Mouse (Mus musculus): ENCODE measurements at regions not wholly inside any gene's neighbourhood (a gene's known extent, or its start where the extent isn't known, plus 50 kb on each side); places are given as distances from the start of the nearest gene placed in this dataset.

DNA sequence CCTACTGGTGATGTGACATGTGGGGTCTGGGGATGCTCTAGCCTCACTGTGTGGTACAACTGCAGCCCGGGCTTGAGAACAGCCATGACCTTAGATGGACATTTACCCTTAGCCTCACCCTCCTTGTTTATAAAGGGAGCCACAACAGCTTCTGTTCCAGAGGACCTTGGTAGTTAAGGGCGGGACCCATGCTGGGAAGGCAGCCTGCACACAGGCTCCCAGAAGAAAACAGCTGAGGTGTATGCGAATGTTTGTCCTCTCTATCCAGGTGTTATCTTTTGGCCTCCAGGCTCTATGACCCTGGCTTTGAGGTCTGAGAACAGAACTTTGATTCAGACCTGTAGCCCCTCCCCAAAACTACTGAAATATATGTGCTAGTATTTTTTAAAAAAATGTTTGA, 102.1 kb upstream of the Mki67 start:
- no peak for DNase-seq (ENCODE audit: low spot score in 2 of 2)

- no peak for DNase-seq (ENCODE audit: low spot score in 2 of 2)
Observed at GRCm38 (mm10) chr7:135823884-135824750, 108.0 kb upstream of the Mki67 start.

DNA sequence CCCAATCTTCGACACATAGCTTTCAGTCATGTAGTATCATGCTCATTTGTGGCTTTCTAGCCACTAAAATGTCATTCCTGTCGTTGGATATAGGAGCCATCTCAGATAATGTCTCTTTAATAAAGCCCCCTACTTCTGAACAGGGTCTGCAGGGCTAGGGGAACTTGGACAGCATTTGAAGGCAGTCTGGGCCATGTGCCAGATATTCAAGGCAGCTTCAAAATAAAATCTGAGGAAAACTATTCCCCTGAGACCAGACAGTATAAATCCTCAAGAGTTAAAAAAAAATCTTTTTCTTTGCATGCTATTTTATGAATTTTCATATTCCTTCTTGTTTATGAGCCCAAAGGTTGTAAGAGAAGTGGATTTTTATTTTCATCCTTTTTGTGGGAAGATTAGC, 113.1 kb upstream of the Mki67 start:
- DNase-seq (ENCODE audit: low spot score in 2 of 2), result no peak

DNA sequence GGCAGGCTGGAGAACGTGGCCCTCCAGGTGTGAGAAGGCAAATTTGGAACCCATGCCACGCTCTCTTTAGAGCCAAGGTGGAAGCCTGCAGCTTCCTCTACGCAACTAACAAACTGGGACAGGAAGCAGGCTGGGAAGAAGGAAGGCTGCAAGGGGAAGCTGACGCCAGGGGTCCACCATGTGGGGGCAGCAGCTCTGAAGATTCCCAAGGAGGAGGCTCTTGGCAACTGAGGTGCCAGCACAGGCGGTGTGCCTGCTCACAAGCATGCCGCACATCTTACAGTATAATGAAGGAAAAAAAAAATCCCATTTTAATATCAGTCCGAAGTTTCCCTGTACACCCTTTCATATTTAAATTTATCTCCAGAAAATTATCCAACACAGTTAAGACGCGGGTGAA, 117.3 kb upstream of the Mki67 start:
- DNase-seq (ENCODE audit: low spot score in 2 of 2), result peak in 1 of 2 experiments; percentile 13

DNA sequence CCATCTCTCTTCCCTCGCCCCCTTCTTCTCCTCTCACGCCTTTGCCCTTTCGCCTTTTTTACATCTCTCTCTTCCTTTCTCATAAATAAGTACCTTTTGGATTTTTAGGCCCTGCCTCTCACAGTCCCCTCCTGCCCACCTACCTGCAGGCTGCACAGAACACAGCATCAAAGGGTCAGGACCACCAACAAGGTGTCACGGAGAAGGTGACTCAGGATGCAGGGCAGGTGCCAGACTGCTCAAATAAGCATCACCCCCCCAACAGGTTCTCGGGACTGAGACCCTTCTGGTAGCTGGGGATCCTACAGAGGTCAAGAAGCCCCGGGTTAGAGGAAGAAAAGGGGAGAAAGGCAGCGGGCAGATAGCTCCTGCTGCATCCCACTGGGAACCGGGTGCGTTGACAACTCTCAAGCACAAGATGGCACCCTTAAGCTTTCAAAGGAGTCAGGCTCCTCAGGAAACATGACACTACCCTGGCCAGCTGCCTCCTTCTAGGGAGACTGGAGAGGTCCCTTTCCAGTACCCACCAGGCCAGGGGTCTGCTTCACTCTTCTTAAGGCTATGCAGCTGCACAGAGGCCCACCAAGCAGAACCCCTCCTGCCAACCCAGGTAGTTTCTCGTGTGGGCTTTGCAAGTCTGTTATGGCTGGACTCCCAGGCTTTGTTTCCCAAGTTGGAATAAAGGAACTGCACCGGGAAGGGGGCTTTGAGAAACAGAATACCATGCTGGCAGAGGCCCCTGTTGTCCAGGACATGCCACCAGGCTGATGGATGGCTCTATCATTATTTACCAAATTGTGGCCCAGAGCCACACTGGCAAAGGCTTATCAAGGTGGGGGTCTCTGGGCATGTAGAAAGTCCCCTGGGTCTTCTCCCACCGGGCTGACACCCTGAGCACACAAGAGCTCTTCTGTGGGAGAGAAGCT, 120.9 kb upstream of the Mki67 start:
- peak; percentile 81 for DNase-seq (ENCODE audit: low spot score in 2 of 2)

DNA sequence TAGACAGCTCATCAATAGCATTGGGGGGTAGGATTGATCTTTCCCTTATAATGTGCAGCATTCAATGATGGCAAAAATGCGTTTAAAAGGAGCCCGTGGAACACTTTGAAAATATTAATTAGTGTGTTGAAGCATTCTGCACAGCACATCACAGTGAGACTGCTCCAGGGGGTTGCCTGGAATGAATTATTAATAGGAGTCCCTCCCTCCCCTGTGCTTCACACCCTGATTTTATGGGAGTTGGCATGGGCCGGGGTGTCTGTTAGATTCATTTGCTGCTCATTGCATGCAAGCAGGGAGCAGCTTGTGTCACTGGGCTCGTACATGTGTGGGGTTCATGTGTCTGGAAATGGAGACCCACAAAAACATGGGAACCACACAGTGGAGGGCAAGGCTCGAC, 127.9 kb upstream of the Mki67 start:
- DNase-seq (ENCODE audit: low spot score in 2 of 2), result no peak

DNA sequence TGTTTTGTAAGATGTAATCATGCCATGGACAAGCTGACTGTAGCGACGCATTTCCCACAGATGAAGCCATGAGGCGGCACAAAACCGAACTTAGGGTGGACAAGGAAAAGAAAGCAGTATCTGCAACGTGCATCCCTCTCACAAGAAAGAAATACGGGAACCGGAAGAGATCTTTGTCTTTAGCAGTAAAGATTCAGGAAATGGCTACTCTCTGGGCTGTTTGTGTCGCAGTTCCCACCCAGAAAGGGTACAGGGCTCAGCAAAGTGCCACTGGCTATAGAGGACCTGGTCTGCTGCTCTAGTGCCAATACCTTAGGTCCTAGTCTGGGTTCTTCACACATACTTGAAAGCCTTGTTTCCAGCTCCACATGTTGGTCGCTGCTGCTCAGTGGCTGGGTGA, 131.1 kb upstream of the Mki67 start:
- DNase-seq (ENCODE audit: low spot score in 2 of 2), result no peak

DNA sequence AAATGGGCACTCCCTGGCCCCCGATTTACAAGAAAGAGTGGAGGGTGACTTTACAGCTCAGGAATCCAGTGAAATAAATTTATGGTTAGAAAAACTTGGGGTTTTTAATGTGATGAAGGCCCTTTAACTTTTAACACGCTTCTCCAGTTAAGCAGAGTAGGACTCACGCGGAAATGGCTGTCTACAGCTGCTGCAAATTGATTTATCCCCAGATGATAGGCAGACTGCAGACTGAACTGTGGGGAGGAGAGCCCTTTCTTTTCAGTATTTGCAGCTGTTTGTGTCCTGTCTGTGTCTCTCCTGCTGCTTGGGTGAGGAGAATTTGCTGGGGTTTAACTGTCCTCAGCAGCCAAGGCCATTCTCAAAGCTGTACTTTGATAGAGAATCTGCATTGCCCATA, 132.0 kb upstream of the Mki67 start:
- no peak for DNase-seq (ENCODE audit: low spot score in 2 of 2)

- DNase-seq (ENCODE audit: low spot score in 2 of 2), result no peak
Observed at GRCm38 (mm10) chr7:135848833-135849232, 132.7 kb upstream of the Mki67 start.

DNA sequence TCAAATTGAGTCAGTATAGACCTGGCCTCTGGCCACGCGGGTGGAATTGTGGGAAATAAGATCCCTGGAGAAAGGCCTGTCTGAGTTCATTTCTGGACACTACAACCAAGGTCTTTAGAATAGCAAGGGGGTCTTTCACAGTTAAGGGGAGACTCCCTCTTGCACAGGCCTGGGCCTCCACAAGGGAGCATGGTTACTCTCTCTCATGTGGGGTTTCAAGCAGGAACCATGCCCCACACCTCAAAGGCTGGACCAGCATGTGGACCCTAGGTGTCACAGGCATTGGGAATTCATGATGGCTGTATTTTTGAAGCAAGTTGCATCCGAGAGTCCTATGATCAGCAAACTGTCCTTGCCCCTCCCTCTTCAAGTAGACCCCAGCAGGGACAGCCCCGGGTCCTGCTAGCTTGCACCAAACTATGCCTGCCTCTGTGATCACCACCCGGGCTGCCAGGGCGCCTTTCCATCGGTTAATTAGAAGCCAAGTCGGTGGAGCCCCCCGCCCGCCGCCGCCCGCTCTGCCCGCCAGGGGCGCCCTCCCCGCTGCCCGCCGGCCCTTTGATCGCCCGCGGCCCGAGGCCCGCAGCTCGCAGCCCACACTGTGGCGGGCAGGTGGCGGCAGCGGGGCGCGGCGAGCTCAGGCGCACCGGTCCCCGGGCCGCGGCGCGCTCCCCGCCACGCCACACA, 137.1 kb upstream of the Mki67 start:
- no peak for DNase-seq (ENCODE audit: low spot score in 2 of 2)

- no peak for DNase-seq (ENCODE audit: low spot score in 2 of 2)
Observed at GRCm38 (mm10) chr7:135853814-135854324, 137.7 kb upstream of the Mki67 start.

DNA sequence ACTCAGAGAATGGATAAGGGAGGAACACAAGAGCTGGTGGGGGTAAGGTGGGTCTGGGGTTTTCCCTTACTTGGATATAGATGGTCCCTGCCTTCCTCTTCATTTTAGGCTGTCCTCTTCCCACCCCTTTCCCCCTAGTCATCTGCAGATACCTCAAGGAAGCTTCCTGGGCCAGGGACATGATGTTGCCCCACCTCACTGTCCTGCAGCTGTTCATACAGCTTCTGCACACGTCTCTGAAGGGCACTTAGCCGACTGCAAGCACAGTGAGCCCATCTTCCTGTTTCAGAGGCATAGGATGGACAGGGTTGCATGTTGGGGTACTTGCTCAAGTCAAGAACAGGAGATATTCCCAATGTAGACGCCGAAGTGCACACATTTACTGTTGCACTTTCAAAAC, 144.1 kb upstream of the Mki67 start:
- no peak for DNase-seq (ENCODE audit: low spot score in 2 of 2)

DNA sequence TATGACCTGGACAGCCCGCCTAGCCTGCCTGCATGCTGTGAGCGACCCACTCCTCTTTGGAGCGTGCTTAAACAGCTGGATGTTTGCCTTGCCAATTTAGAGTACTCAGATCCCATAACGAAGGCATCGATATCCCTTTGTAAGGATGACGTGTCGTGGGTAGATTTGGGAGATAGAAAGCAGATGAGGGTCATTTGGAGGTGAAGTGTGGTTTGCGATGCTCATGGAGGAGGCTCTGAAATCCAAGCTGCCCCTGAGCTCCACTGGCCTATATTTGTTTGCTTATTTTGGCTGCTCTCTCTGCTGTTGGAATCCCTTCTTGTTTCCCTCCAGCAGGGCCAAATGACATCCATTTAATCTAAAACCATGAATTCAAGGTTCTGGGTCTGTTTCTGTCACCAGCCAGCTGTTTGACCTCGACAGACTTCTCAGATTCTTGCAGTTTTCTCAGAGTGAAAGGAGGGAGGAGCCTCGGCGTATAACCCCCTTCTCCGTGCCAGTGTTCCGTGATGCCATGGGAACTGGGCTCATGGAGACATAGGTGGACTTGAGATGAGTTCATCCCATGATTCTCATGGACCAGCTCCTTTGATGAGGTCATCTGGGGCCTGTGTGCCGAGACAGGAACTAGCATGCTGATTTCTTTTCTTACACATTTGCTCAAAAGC, 144.7 kb upstream of the Mki67 start:
- no peak for DNase-seq (ENCODE audit: low spot score in 2 of 2)

GRCm38 (mm10) chr7:135861409-135861805, 145.2 kb upstream of the Mki67 start:
- no peak for DNase-seq (ENCODE audit: low spot score in 2 of 2)

DNA sequence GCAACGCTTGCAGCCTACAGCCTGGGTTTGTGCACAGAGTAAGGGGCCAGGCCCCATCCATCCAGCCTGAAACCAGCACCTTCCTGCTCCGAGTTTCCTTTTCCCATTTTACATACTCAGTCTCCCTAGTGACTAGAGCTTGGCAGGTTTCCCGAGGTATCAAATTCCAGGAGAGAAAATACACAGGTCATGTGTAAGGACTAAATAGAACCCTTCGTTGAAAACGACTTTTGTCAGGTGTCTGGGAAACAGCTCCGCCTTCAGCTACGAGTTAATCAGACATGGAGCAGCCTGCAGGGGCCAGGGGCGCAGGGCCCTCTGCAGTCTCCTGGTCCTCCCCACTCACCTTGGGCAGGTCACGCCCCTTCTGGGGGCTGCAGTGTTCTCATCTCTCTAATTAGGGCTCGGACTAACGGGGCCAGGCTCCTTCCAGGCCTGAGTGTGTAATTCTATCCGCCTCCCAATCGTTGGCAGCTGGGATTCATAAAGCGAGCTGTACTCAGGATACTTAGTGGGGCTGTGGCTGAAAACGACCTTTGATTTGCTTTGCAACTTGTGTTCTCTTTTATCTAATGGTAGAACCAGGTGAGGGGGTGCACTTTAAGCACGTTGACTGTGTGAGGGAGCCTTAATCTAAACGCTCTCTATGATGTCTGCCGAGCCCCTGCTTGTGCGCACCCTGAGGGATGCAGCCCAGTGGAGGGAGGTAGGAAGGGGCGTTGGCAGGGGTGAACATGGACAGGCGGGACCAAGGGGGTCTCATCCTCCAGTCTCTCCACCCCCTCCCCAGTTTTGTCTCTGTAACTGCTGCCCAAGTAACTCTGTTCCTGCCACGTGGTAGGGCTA, 147.6 kb upstream of the Mki67 start:
- DNase-seq (ENCODE audit: low spot score in 2 of 2), result no peak

GRCm38 (mm10) chr7:135870981-135871380, 154.8 kb upstream of the Mki67 start:
- no peak for DNase-seq (ENCODE audit: low spot score in 2 of 2)

GRCm38 (mm10) chr7:135877091-135877874, 161.1 kb upstream of the Mki67 start:
- DNase-seq (ENCODE audit: low spot score in 2 of 2), result no peak

DNA sequence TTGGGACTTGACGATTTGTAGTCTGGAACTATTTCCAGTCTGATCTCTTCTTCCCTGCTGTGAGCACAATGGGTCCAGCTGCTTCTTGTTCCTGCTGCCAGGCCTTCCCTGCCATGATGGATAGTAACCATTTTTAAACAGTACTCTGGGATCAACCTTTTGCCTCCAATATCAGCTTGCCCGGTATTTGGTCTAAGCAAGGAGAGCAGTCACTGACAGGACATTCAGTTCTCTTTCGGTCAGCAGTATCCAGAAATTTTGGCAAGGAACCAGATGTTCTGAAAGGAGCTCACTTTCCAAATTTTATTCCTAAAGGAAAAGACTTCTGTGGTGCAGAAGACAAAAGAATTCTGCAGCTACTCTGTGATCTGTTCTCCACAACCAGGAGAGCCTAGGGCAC, 162.6 kb upstream of the Mki67 start:
- no peak for DNase-seq (ENCODE audit: low spot score in 2 of 2)

GRCm38 (mm10) chr7:135880446-135880845, 164.3 kb upstream of the Mki67 start:
- DNase-seq (ENCODE audit: low spot score in 2 of 2), result no peak

DNA sequence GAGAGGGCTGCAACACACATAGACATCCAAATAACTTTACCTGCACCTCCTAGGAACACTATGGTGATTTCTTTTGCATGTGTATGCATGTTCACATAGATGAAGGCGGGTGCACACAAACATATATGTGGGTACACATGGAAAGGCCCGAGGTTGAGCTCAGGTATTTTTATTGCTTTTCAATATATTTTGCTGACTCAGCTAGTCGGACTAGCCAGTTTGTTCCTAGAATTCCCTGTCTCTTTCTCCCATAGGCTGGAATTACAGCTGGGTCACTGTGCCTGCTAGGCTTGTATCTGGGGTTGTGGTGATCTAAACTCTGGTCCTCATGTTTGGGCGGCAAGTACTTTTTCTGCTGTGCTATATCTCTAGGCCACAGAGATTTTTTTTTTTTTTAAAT, 166.1 kb upstream of the Mki67 start:
- no peak for DNase-seq (ENCODE audit: low spot score in 2 of 2)

Measured in right cerebral cortex, adult 2 months (tissue).